Mouse (Mus musculus): ENCODE measurements around the gene Foxo6. TPM values are rescaled to one million over a fixed set of nuclear protein-coding genes. Genes with fewer than 3 reads are reported as not detected.
A peak's percentile ranks its signal among the peaks of the same experiment; 100 is the strongest.

Foxo6 gene
- polyA plus RNA-seq, 1 experiment from 2014 or later, result 0.86 TPM

DNA sequence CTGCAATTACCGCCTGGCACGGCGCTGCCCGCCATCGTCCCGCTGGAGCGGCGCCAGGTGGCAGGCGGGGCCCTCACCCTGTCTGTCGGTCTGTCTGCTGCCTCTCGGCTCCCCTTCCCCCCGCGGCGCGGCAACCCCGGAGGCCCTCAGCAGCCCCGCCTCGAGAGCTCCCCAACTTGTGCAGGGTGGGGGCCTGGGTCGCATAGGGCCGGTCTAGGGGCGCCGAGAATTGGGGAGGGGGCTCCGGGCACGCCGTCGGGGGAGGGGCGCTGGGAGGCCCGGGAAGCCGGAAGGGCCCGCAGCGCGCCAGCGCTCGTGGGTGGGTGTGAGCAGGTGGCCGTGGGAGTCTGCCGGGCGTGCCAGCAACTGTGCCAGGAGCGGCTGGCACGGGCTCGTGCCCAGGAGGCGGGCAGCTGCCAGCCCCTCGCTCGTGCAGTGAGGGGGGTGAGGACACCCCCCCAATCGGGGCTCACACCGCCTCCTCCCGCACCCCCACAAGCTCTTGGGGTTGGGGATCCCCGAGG lies 4.5 kb downstream of the Foxo6 start:
- Histone ChIP-seq H3K4me2 (replicated peaks) (peak overlapping the region; percentile 99), H3K4me3 (peak overlapping the region; percentile 43), H3K9me3 (no peaks in the 10 kb centered on the region), H3K27ac (peak overlapping the region; percentile 9), H3K9ac (peak overlapping the region; percentile 65), H3K27me3 (replicated peaks) (peaks cover 53% of the 10 kb centered on the region), H3K36me3 (no peaks in the 10 kb centered on the region), H3K4me1 (peaks cover 49% of the 10 kb centered on the region)
- under 1% methylated on average over 47 of the region's 47 CpGs for WGBS
- peak; percentile 45 for ATAC-seq (ENCODE audit: low FRiP score, low read depth)

DNA sequence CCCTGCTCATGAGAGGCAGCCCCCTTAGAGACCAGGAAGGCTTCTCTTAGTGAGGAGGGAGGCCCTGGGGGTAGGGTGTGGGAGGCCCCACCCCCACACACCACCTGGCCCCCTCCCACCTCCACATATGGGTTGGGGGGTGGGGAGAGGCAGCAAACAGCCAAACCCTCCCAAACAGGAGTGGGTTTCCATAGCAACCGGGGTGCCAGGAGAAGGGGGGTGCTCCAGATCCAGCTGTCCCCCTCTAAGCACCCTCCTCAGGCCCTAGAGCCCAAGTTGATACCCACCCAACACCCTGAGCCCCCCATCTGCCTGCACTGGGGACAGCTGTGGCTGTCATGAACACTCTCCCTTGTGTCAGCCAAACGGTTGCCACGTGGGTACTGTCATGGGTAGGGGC lies 6.1 kb downstream of the Foxo6 start:
- Histone ChIP-seq H3K4me2 (replicated peaks) (no peak overlapping the region), H3K9ac (no peak overlapping the region), H3K9me3 (no peaks in the 10 kb centered on the region), H3K27ac (no peak overlapping the region), H3K36me3 (no peaks in the 10 kb centered on the region), H3K27me3 (replicated peaks) (peaks cover 50% of the 10 kb centered on the region), H3K4me3 (no peak overlapping the region), H3K4me1 (peaks cover 49% of the 10 kb centered on the region)
- 69% methylated on average over 3 of the region's 3 CpGs for WGBS
- ATAC-seq (ENCODE audit: low FRiP score, low read depth), result no peak

DNA sequence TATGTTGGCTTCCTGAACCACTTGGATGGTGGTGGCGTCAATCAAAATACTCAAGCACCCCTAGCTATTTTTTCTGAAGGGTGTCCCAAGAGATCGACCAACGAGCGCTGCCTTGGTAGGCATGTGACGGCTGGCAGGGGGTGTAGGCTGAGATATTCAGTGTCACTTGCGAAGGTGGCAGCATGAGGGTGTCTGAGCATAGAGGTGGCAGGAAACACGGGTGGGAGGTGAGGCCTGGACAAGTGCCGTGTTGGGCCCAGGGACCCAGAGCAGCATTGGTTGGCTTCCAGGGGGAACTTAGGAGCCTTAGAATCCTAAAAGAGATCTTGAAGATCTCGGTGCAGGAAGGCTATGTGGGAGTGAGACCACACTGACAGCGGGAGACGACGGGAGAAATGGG lies 6.7 kb downstream of the Foxo6 start:
- Histone ChIP-seq H3K9me3 (no peaks in the 10 kb centered on the region), H3K27me3 (replicated peaks) (peaks cover 47% of the 10 kb centered on the region), H3K4me3 (no peak overlapping the region), H3K36me3 (no peaks in the 10 kb centered on the region), H3K9ac (no peak overlapping the region), H3K27ac (no peak overlapping the region), H3K4me2 (replicated peaks) (no peak overlapping the region), H3K4me1 (peaks cover 46% of the 10 kb centered on the region)
- ATAC-seq (ENCODE audit: low FRiP score, low read depth), result no peak
- 88% methylated on average over 12 of the region's 12 CpGs for WGBS

DNA sequence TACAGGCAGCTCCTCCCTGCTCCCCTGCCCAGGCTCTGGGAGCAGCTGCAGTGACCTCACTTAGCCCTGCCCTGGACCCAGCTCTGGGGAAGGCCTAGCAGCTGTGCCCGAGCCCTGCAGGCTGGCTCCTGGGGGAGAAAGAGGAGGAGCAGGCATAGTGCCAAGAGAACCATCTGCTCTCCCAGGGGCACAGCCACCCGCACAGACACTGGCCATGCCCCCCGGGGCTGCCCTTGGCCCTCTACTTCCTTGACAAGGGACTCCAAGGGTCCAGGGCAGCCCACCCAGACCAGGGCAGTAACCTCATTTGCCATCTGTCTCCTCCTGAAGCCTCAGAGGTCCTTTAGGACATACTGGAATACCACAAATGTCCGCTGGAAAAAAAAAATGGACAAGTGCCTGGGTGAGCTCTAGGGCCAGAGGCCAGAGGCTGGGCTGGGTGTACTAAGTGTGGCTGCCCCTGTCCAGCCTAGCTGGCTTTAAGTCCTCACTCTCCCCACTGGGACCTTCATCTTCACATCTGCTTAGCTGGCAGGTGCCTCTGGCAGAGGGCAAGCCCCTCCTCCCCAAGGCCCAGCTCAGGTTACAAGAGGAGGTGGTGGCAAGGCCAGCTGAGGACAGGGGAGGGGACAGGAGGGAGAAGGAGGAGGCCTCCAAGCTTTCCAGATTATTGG lies 9.8 kb downstream of the Foxo6 start:
- 25% methylated on average over 4 of the region's 4 CpGs for WGBS
- peaks cover 31% of the 10 kb centered on the region for H3K4me1 ChIP-seq

DNA sequence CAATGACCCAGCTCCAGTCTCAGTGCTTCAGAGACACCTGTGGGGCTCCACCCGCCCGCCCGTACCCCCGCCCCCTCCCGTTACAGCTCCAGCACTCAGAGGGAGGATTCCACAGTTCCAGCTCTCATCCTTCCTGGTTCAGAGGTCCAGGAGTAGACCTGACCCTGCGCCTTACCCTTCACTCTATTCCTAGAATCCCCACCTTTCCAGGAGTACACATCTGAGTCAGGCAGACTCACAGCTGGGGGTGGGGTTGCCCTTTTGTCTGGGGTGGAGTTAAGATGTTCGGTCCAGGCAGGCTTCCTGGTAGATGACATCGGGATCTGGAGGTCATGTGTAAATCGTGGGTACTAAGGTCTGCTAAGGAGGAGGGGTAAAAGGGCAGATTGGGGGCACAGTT lies 11.7 kb downstream of the Foxo6 start:
- Histone ChIP-seq H3K4me3 (no peak overlapping the region), H3K27me3 (replicated peaks) (peaks cover 37% of the 10 kb centered on the region), H3K27ac (no peak overlapping the region), H3K36me3 (no peaks in the 10 kb centered on the region), H3K4me1 (peaks cover 21% of the 10 kb centered on the region), H3K9ac (no peak overlapping the region), H3K9me3 (no peaks in the 10 kb centered on the region), H3K4me2 (replicated peaks) (no peak overlapping the region)
- no peak for ATAC-seq (ENCODE audit: low FRiP score, low read depth)
- WGBS, result 75% methylated on average over 9 of the region's 9 CpGs

More for the DNA sequence above, 9.8 kb downstream of the Foxo6 start:
- Histone ChIP-seq H3K4me3 (no peak overlapping the region), H3K9ac (0 out of 2 replicates have a peak overlapping the region, but pooled peaks have one; percentile 26), H3K27ac (no peak overlapping the region), H3K36me3 (no peaks in the 10 kb centered on the region), H3K27me3 (replicated peaks) (peaks cover 38% of the 10 kb centered on the region), H3K4me2 (replicated peaks) (peak overlapping the region; percentile 20; the same call in 1 of the 2 replicates), H3K9me3 (no peaks in the 10 kb centered on the region)
- peak; percentile 52 for ATAC-seq (ENCODE audit: low FRiP score, low read depth)

DNA sequence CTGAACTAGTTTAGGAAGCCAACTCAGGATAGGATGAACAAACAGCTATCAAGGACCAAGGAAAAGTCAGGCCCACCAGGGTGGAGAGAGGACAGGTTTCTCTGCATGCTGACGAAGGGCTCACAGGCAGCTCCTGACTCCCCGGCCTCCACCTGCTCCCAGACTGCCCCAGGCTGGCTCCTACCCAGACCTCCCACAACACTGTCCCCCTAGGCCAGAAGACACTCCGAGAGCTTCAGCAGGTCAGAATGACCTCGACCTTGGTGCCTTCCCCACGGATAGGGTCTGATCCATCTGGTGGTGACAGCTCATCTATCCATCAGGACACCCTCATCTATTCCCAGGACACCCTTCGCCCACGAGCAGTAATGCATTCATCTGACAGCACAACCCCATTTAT lies 13.6 kb downstream of the Foxo6 start:
- H3K9me3 ChIP-seq, result no peaks in the 10 kb centered on the region
- H3K4me1 ChIP-seq, result peaks cover 38% of the 10 kb centered on the region
- no peak overlapping the region for H3K9ac ChIP-seq
- no peak overlapping the region for H3K27ac ChIP-seq
- no peak overlapping the region for H3K4me3 ChIP-seq
- H3K36me3 ChIP-seq, result no peaks in the 10 kb centered on the region
- ATAC-seq (ENCODE audit: low FRiP score, low read depth), result no peak
- no peak overlapping the region for H3K4me2 ChIP-seq (replicated peaks)
- H3K27me3 ChIP-seq (replicated peaks), result peaks cover 49% of the 10 kb centered on the region
- WGBS, result 57% methylated on average over 7 of the region's 7 CpGs

DNA sequence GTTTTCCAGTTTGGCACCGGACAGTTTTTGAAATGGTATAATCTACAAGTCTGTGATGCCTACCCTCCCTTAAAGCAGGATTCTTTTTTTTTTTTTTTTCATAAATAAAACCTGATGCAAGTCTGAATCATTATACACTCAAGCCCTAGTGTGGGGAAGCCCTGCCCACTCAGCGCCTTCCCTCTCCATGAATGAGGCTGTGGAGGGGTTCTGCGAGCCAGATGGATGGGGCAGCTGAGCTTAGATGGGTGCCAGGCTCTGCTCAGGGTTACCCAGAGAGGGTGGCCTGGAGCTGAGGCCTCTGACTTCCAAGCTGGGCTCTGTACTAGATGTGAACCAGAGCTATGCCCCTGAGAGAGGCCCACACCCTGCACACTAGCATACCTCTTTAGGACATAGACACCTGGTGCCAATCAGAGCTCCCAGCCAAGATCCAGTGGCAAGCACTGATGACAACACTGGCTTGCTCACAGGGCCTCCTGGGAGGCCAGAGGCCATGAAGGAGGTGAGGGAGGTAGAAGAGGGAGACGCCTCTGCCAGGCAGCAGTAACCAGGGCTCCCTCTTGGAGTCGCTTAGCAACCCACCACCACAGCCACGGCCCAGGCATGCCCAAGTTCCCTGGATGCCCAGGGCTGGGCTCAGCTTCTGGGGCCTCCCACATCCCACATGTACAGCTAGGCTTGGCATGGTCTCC lies 15.1 kb downstream of the Foxo6 start:
- H3K4me2 ChIP-seq (replicated peaks), result no peak overlapping the region
- H3K36me3 ChIP-seq, result no peaks in the 10 kb centered on the region
- H3K4me3 ChIP-seq, result no peak overlapping the region
- no peak overlapping the region for H3K27ac ChIP-seq
- ATAC-seq (ENCODE audit: low FRiP score, low read depth), result no peak
- H3K4me1 ChIP-seq, result peaks cover 44% of the 10 kb centered on the region
- H3K9ac ChIP-seq, result no peak overlapping the region
- WGBS, result 76% methylated on average over 6 of the region's 6 CpGs
- no peaks in the 10 kb centered on the region for H3K9me3 ChIP-seq
- peaks cover 64% of the 10 kb centered on the region for H3K27me3 ChIP-seq (replicated peaks)

DNA sequence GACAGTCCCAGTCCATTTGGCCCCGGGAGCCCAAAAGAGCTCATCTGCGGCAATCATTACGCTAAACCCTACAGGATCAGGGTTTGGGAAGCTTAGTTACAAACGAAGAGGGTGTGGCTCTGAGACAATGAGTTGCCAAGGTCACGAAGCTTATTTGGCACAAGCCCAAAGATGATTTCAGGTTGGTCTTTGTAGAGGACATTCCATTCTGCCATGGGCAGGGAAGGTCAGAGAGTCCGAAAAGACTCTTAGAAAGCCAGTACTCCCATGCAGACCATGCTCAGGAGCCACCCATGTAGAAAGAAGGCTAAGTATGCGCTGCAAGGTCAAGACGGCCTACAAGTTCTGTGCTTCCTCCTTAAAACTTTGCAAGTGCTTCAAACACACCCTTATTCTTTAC lies 15.9 kb downstream of the Foxo6 start:
- Histone ChIP-seq H3K9me3 (no peaks in the 10 kb centered on the region), H3K36me3 (no peaks in the 10 kb centered on the region), H3K9ac (no peak overlapping the region), H3K27ac (no peak overlapping the region), H3K4me3 (no peak overlapping the region), H3K4me2 (replicated peaks) (no peak overlapping the region), H3K27me3 (replicated peaks) (peaks cover 70% of the 10 kb centered on the region), H3K4me1 (peaks cover 41% of the 10 kb centered on the region)
- no peak for ATAC-seq (ENCODE audit: low FRiP score, low read depth)
- 62% methylated on average over 8 of the region's 8 CpGs for WGBS

DNA sequence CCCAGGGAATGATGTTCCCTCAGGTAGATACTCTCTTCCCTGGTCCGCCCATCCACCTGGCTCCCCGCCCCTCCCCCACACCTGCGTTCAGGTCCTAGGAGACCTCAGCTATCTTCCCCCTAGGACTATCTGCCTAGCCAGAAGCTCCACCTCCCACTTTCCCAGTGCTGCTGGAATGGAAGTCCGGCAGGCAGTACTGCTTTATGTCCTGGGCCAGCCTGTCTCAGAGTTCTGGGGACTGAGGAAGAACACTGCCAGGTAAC lies 16.3 kb downstream of the Foxo6 start:
- H3K9ac ChIP-seq, result no peak overlapping the region
- no peak overlapping the region for H3K4me2 ChIP-seq (replicated peaks)
- H3K4me3 ChIP-seq, result no peak overlapping the region
- H3K4me1 ChIP-seq, result peaks cover 41% of the 10 kb centered on the region
- no peak for ATAC-seq (ENCODE audit: low FRiP score, low read depth)
- no peaks in the 10 kb centered on the region for H3K9me3 ChIP-seq
- 32% methylated on average over 4 of the region's 4 CpGs for whole genome bisulfite sequencing
- no peak overlapping the region for H3K27ac ChIP-seq
- H3K36me3 ChIP-seq, result no peaks in the 10 kb centered on the region
- H3K27me3 ChIP-seq (replicated peaks), result peaks cover 70% of the 10 kb centered on the region

DNA sequence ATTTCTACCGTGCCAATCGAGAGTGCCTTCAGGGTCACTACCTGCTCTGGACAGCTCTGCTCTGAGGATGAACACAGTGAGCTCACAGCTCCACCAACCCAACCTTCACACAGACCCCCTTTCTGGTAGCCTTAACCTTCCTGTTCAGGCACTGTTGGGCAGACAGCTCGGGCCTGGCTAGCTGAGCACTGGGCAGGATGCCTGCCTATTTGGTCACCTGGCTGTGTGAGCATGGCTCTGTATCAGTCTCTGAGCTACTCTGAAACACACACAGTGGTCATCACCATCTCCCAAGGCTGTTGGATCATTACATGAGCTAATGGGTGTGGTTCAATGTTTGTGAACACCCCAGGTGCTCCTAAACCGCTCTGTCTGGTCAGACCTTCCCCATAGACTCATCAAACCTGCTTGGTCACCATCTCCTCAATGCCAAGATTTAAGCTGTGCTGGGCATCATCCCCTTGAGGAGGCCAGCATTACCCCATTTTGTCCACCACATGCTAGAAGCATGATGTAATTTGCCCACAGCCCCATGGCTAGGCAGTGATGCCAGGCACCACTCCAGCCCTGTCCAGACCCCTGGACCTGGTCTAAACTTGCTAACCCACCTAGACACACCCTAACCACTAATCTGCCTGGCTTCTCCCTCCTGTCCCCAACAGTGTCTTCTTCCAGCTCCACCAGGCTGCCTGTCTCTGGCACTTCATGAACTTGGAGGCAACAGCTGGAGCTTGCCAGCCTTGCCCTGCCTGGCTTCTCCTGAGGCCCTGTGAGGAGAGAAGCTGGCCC lies 16.8 kb downstream of the Foxo6 start:
- Histone ChIP-seq H3K4me1 (peaks cover 41% of the 10 kb centered on the region), H3K9ac (no peak overlapping the region), H3K27ac (no peak overlapping the region), H3K27me3 (replicated peaks) (peaks cover 74% of the 10 kb centered on the region), H3K4me3 (no peak overlapping the region), H3K9me3 (no peaks in the 10 kb centered on the region), H3K4me2 (replicated peaks) (no peak overlapping the region), H3K36me3 (no peaks in the 10 kb centered on the region)
- whole genome bisulfite sequencing, result 69% methylated on average over 4 of the region's 4 CpGs
- ATAC-seq (ENCODE audit: low FRiP score, low read depth), result no peak

DNA sequence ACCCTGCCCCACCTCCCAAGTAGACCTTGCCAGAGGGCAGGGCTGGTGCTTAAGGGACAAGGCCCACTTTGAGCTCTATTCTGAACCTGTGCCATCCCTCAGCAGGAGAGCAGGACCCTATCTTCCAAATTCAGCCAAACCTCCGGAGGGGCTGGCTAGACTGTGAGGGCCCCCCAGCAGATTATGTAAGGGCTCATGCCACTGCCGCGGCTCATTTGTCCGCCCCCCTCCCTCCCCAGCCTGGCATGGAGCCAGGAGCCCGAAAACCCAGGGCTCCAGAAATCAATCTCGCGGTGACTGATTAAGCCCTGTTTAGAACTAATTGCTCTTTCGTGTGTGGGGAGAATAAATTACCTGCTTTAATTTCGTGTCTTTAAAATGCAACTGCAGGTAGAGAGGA lies 17.7 kb downstream of the Foxo6 start:
- Histone ChIP-seq H3K9ac (no peak overlapping the region), H3K4me1 (peaks cover 41% of the 10 kb centered on the region), H3K27ac (no peak overlapping the region), H3K9me3 (no peaks in the 10 kb centered on the region), H3K36me3 (no peaks in the 10 kb centered on the region), H3K4me2 (replicated peaks) (peak overlapping the region; percentile 31; the same call in 1 of the 2 replicates), H3K4me3 (no peak overlapping the region), H3K27me3 (replicated peaks) (peaks cover 78% of the 10 kb centered on the region)
- WGBS, result 9% methylated on average over 9 of the region's 9 CpGs
- no peak for ATAC-seq (ENCODE audit: low FRiP score, low read depth)
